Mouse (Mus musculus) heart, adult 2 months (tissue): ENCODE data around the gene Pla2g2c.

Experiments used
- CTCF ChIP-seq: fragments of 200-600 bp; IDR thresholded peaks from 2 replicates; pipeline ENCODE4 v1.8.1; 2022; ENCODE audit warnings: antibody characterized with exemption, mild to moderate bottlenecking, moderate library complexity
- POLR2A ChIP-seq: fragments of 200-500 bp; IDR thresholded peaks from 2 replicates; pipeline ENCODE4 v1.6.1; 2011; ENCODE audit warnings: mild to moderate bottlenecking, low read depth, low read length, control low read depth; ENCODE audit not compliant: insufficient read depth

DNA sequence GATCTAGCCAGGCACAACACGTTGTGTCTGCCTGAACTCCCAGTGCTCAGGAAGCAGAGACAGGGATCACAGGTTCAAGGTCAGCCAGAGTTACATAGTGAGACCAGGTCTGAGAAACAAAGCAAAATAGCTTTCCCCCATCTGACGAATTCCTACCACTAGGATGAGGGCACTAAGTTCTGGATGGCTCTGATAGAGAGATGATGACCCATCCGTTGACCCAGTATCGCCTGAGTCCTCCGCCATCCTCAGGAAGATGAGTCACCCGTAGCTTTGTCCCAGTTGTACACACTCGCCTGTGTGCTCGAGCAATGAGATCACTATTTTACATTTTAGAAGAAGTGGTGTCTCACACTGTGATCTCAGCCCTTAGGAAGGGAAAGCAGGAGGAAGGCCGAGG, 37.7 kb downstream of the Pla2g2c start:
- TF ChIP-seq CTCF (no peak), POLR2A (no peak)
